Mouse (Mus musculus) stomach, postnatal 0 days (tissue): ENCODE results near the gene Sowaha.

Source experiments
- CTCF ChIP-seq: IDR thresholded peaks from 2 replicates; pipeline ENCODE4 v1.5.1; 2016; ENCODE audit warnings: antibody characterized with exemption, low read depth, mild to moderate bottlenecking, moderate library complexity
- EP300 ChIP-seq: optimal IDR thresholded peaks from 2 replicates; pipeline ENCODE3; 2016; ENCODE audit warnings: antibody characterized with exemption

DNA sequence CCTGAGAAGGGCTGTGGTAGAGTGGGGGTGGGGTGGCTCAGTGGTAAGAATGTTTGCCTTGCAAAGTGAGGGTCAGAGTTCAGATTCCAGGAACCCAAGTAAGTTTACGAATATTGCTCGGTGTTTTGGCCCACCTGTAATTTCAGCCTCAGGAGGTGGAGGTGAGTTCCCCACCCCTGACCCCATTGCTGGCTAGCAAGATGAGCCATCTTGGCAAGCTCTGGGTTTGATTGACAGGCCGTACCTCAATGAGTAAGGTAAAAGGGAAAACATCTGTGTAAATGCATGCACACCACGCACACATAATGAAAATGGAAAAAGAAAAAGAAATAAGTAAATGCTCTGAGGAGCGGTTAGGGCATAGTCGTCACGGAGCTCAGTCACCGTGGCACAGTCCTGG lies 24.3 kb upstream of the Sowaha start:
- no peak for TF ChIP-seq CTCF
- no peak for TF ChIP-seq EP300
